Mouse (Mus musculus): ENCODE measurements around the gene Diaph2.
"Not testable (repeated sequence)": the region's sequence is repeated elsewhere in the genome, so short reads cannot be mapped to it uniquely, and the experiment has no call there.

The Diaph2 gene

GRCm38 (mm10) chrX:129749571-129750061 lies at the start of gene Diaph2:
Diaph2 (plus strand) TSS chrX:129749742.
- peak; percentile 60 for DNase-seq (ENCODE audit: low read depth)

- DNase-seq (ENCODE audit: low read depth) = no peak
Measured at GRCm38 (mm10) chrX:129701634-129702312, 47.8 kb upstream of the Diaph2 start.

GRCm38 (mm10) chrX:129709656-129710055 lies 39.9 kb upstream of the Diaph2 start:
- DNase-seq (ENCODE audit: low read depth) = no peak

- no peak for DNase-seq (ENCODE audit: low read depth)
Measured at GRCm38 (mm10) chrX:129728717-129729220, 20.8 kb upstream of the Diaph2 start.

GRCm38 (mm10) chrX:129736562-129736961 lies 13.0 kb upstream of the Diaph2 start:
- DNase-seq (ENCODE audit: low read depth) = no peak

GRCm38 (mm10) chrX:129739226-129739625 lies 10.3 kb upstream of the Diaph2 start:
- DNase-seq (ENCODE audit: low read depth) = no peak

- DNase-seq (ENCODE audit: low read depth) = no peak
Measured at GRCm38 (mm10) chrX:129742981-129743380, 6.6 kb upstream of the Diaph2 start.

- no peak for DNase-seq (ENCODE audit: low read depth)
Measured at GRCm38 (mm10) chrX:129745976-129746375, 3.6 kb upstream of the Diaph2 start.

- DNase-seq (ENCODE audit: low read depth) = no peak
Measured at GRCm38 (mm10) chrX:129749102-129749501, 440 bp upstream of the Diaph2 start.

GRCm38 (mm10) chrX:129750094-129750569 lies 590 bp downstream of the Diaph2 start:
- DNase-seq (ENCODE audit: low read depth) = no peak

GRCm38 (mm10) chrX:129750606-129751005 lies 1.1 kb downstream of the Diaph2 start:
- DNase-seq (ENCODE audit: low read depth) = no peak

- no peak for DNase-seq (ENCODE audit: low read depth)
Measured at GRCm38 (mm10) chrX:129756606-129757005, 7.1 kb downstream of the Diaph2 start.

GRCm38 (mm10) chrX:129762649-129763048 lies 13.1 kb downstream of the Diaph2 start:
- DNase-seq (ENCODE audit: low read depth) = no peak

GRCm38 (mm10) chrX:129765378-129765777 lies 15.8 kb downstream of the Diaph2 start:
- no peak for DNase-seq (ENCODE audit: low read depth)

- DNase-seq (ENCODE audit: low read depth) = no peak
Measured at GRCm38 (mm10) chrX:129766811-129767210, 17.3 kb downstream of the Diaph2 start.

GRCm38 (mm10) chrX:129770625-129771024 lies 21.1 kb downstream of the Diaph2 start:
- DNase-seq (ENCODE audit: low read depth) = no peak

GRCm38 (mm10) chrX:129773556-129774255 lies 24.2 kb downstream of the Diaph2 start:
- no peak for DNase-seq (ENCODE audit: low read depth)

GRCm38 (mm10) chrX:129774478-129774877 lies 24.9 kb downstream of the Diaph2 start:
- DNase-seq (ENCODE audit: low read depth) = no peak

- DNase-seq (ENCODE audit: low read depth) = no peak
Measured at GRCm38 (mm10) chrX:129776761-129777160, 27.2 kb downstream of the Diaph2 start.

GRCm38 (mm10) chrX:129777404-129777962 lies 27.9 kb downstream of the Diaph2 start:
- no peak for DNase-seq (ENCODE audit: low read depth)

- DNase-seq (ENCODE audit: low read depth) = no peak
Measured at GRCm38 (mm10) chrX:129781844-129782243, 32.3 kb downstream of the Diaph2 start.

GRCm38 (mm10) chrX:129784062-129784461 lies 34.5 kb downstream of the Diaph2 start:
- no peak for DNase-seq (ENCODE audit: low read depth)

GRCm38 (mm10) chrX:129799920-129800319 lies 50.4 kb downstream of the Diaph2 start:
- DNase-seq (ENCODE audit: low read depth) = not testable (repeated sequence)

Measured in fibroblast of lung, adult 2 months (primary cell).